Mouse (Mus musculus) MEL (cell line): ENCODE results near the gene Dag1. TPM values are rescaled to one million over a fixed set of nuclear protein-coding genes. Genes with fewer than 3 reads are reported as not detected.

Experiments used
- DNase-seq: peaks from one replicate; pipeline ENCODE4 v3.0.0; 2011; ENCODE audit warnings: low read depth, low spot score
- H3K27ac ChIP-seq: 2 replicates; pipeline ENCODE4 v1.5.1; 2012; ENCODE audit warnings: low read depth, mild to moderate bottlenecking, control low read depth, low read length, moderate library complexity; ENCODE audit not compliant: control insufficient read depth
- H3K27me3 ChIP-seq, 2 experiments: fragments of 150-350 bp in 1 of 2; sonication (generic) in 1 of 2; 2 replicates each; pipeline ENCODE4 v1.6.1; 2012; ENCODE audit warnings: low read length in 2 of 2, mild to moderate bottlenecking in 2 of 2, improper control_type of control experiment in 1 of 2, moderate library complexity in 1 of 2; ENCODE audit not compliant: insufficient read depth in 2 of 2, control insufficient read depth in 1 of 2
- H3K36me3 ChIP-seq, 2 experiments: 2 replicates each; pipeline ENCODE4 v1.6.1; 2012 to 2014; ENCODE audit warnings: low read length in 2 of 2, improper control_type of control experiment in 1 of 2, inconsistent platforms in 1 of 2, mild to moderate bottlenecking in 1 of 2; ENCODE audit not compliant: insufficient read depth in 2 of 2, control insufficient read depth in 1 of 2
- H3K4me1 ChIP-seq, 2 experiments: fragments of 150-350 bp in 1 of 2; sonication (generic) in 1 of 2; 2 replicates each; pipeline ENCODE4 v1.6.1; 2012; ENCODE audit warnings: low read length in 2 of 2, improper control_type of control experiment in 1 of 2, mild to moderate bottlenecking in 1 of 2; ENCODE audit not compliant: insufficient read depth in 2 of 2, control insufficient read depth in 1 of 2
- H3K4me3 ChIP-seq, 2 experiments: fragments of 150-350 bp in 1 of 2; sonication (generic) in 1 of 2; 2 replicates each; pipeline ENCODE4 v1.5.1; 2012; ENCODE audit warnings: low read depth in 2 of 2, low read length in 2 of 2, mild to moderate bottlenecking in 2 of 2, moderate library complexity in 2 of 2, control low read depth in 1 of 2, improper control_type of control experiment in 1 of 2; ENCODE audit not compliant: control insufficient read depth in 1 of 2, insufficient read depth in 1 of 2
- H3K79me2 ChIP-seq: 2 replicates; pipeline ENCODE4 v1.6.1; 2012; ENCODE audit warnings: mild to moderate bottlenecking, low read length, moderate library complexity; ENCODE audit not compliant: control insufficient read depth, poor library complexity, insufficient read depth
- H3K9ac ChIP-seq: 2 replicates; pipeline ENCODE4 v1.6.1; 2012; ENCODE audit warnings: low read depth, mild to moderate bottlenecking, control low read depth, low read length, moderate library complexity; ENCODE audit not compliant: control insufficient read depth, poor library complexity, severe bottlenecking
- H3K9me3 ChIP-seq: fragments of 150-350 bp; sonication (generic); replicated peaks from 2 replicates; pipeline ENCODE4 v1.6.1; 2012; ENCODE audit warnings: mild to moderate bottlenecking, low read length, improper control_type of control experiment, moderate library complexity; ENCODE audit not compliant: insufficient read depth
- CHD2 ChIP-seq: IDR thresholded peaks from 2 replicates; pipeline ENCODE4 v1.6.1; 2011; ENCODE audit warnings: low read length, improper control_type of control experiment
- E2F4 ChIP-seq: IDR thresholded peaks from 2 replicates; pipeline ENCODE4 v1.6.1; 2011; ENCODE audit warnings: low read depth, low read length, improper control_type of control experiment, borderline replicate concordance
- GABPA ChIP-seq: IDR thresholded peaks from 2 replicates; pipeline ENCODE4 v1.6.1; 2012; ENCODE audit warnings: low read depth, mild to moderate bottlenecking, inconsistent platforms, low read length, improper control_type of control experiment, moderate library complexity
- GATA1 ChIP-seq: IDR thresholded peaks from 2 replicates; pipeline ENCODE4 v1.6.1; 2011; ENCODE audit warnings: low read depth, low read length, improper control_type of control experiment
- HCFC1 ChIP-seq: IDR thresholded peaks from 2 replicates; pipeline ENCODE4 v1.6.1; 2012; ENCODE audit warnings: low read depth, mild to moderate bottlenecking, inconsistent platforms, low read length, improper control_type of control experiment, moderate library complexity
- JUND ChIP-seq: IDR thresholded peaks from 2 replicates; pipeline ENCODE4 v1.6.1; 2011; ENCODE audit warnings: low read depth, mild to moderate bottlenecking, improper control_type of control experiment, low read length
- KAT2A ChIP-seq: conservative IDR thresholded peaks from 2 replicates; pipeline ENCODE4 v1.6.1; 2012; ENCODE audit warnings: low read depth, low read length, improper control_type of control experiment, inconsistent platforms
- MAFK ChIP-seq: IDR thresholded peaks from 2 replicates; pipeline ENCODE4 v1.6.1; 2011; ENCODE audit warnings: low read depth, mild to moderate bottlenecking, low read length, improper control_type of control experiment, borderline replicate concordance
- MAX ChIP-seq: IDR thresholded peaks from 2 replicates; pipeline ENCODE4 v1.6.1; 2011; ENCODE audit warnings: low read length, improper control_type of control experiment
- MAZ ChIP-seq: IDR thresholded peaks from 2 replicates; pipeline ENCODE4 v1.6.1; 2012; ENCODE audit warnings: low read depth, mild to moderate bottlenecking, inconsistent platforms, low read length, improper control_type of control experiment
- MEF2A ChIP-seq: IDR thresholded peaks from 2 replicates; pipeline ENCODE4 v1.6.1; 2014; ENCODE audit warnings: low read depth, mild to moderate bottlenecking, inconsistent platforms, low read length, improper control_type of control experiment; ENCODE audit not compliant: poor library complexity, insufficient replicate concordance, severe bottlenecking; ENCODE audit errors: extremely low read depth
- MXI1 ChIP-seq: IDR thresholded peaks from 2 replicates; pipeline ENCODE4 v1.6.1; 2011; ENCODE audit warnings: mild to moderate bottlenecking, low read depth, low read length, improper control_type of control experiment
- MYB ChIP-seq: IDR thresholded peaks from 2 replicates; pipeline ENCODE4 v1.6.1; 2011; ENCODE audit warnings: mild to moderate bottlenecking, low read depth, low read length, improper control_type of control experiment
- MYC ChIP-seq: IDR thresholded peaks from 2 replicates; pipeline ENCODE4 v1.6.1; 2011; ENCODE audit warnings: low read depth, mild to moderate bottlenecking, low read length, improper control_type of control experiment, moderate library complexity
- NELFE ChIP-seq: IDR thresholded peaks from 2 replicates; pipeline ENCODE4 v1.6.1; 2011; ENCODE audit warnings: low read depth, low read length, improper control_type of control experiment
- POLR2AphosphoS5 ChIP-seq: IDR thresholded peaks from 2 replicates; pipeline ENCODE4 v1.6.1; 2012; ENCODE audit warnings: low read depth, borderline replicate concordance, mild to moderate bottlenecking, inconsistent platforms, low read length, moderate library complexity, mixed read lengths
- RCOR1 ChIP-seq: IDR thresholded peaks from 2 replicates; pipeline ENCODE4 v1.6.1; 2012; ENCODE audit warnings: low read depth, mild to moderate bottlenecking, inconsistent platforms, low read length, improper control_type of control experiment
- SMC3 ChIP-seq: IDR thresholded peaks from 2 replicates; pipeline ENCODE4 v1.6.1; 2011; ENCODE audit warnings: low read depth, low read length, improper control_type of control experiment
- TCF12 ChIP-seq: IDR thresholded peaks from 2 replicates; pipeline ENCODE4 v1.6.1; 2014; ENCODE audit warnings: low read depth, mild to moderate bottlenecking, inconsistent platforms, low read length, improper control_type of control experiment, moderate library complexity
- UBTF ChIP-seq: IDR thresholded peaks from 2 replicates; pipeline ENCODE4 v1.6.1; 2012; ENCODE audit warnings: low read depth, mild to moderate bottlenecking, inconsistent platforms, low read length, improper control_type of control experiment, moderate library complexity, borderline replicate concordance; ENCODE audit not compliant: insufficient read depth
- USF1 ChIP-seq: IDR thresholded peaks from 2 replicates; pipeline ENCODE4 v1.6.1; 2014; ENCODE audit warnings: low read depth, mild to moderate bottlenecking, inconsistent platforms, low read length, improper control_type of control experiment, moderate library complexity
- USF2 ChIP-seq, 2 experiments: IDR thresholded peaks; 2 replicates each; pipeline ENCODE4 v1.6.1; 2011 to 2012; ENCODE audit warnings: improper control_type of control experiment in 2 of 2, low read length in 2 of 2, borderline replicate concordance in 1 of 2, inconsistent platforms in 1 of 2, low read depth in 1 of 2, mild to moderate bottlenecking in 1 of 2; ENCODE audit not compliant: insufficient read depth in 1 of 2
- ZC3H11A ChIP-seq: IDR thresholded peaks from 2 replicates; pipeline ENCODE4 v1.6.1; 2012; ENCODE audit warnings: low read depth, mild to moderate bottlenecking, inconsistent platforms, low read length, improper control_type of control experiment
- ZKSCAN1 ChIP-seq: IDR thresholded peaks from 2 replicates; pipeline ENCODE4 v1.6.1; 2012; ENCODE audit warnings: low read depth, mild to moderate bottlenecking, inconsistent platforms, low read length, improper control_type of control experiment, moderate library complexity
- ZMIZ1 ChIP-seq: IDR thresholded peaks from 2 replicates; pipeline ENCODE4 v1.6.1; 2012; ENCODE audit warnings: low read depth, mild to moderate bottlenecking, inconsistent platforms, low read length, improper control_type of control experiment, moderate library complexity
- ZNF384 ChIP-seq: IDR thresholded peaks from 2 replicates; pipeline ENCODE4 v1.6.1; 2012; ENCODE audit warnings: low read depth, mild to moderate bottlenecking, inconsistent platforms, low read length, improper control_type of control experiment
- polyA plus RNA-seq, 2 experiments: library from polyadenylated mRNA; stranded (reverse) in 1 of 2; unstranded in 1 of 2; fragments of >175 nt in 1 of 2; fragments of >200 nt in 1 of 2; gene quantifications; 2 replicates each; pipeline versions ENCODE4 v1.2.1 to v1.2.4; 2012; ENCODE audit warnings: low replicate concordance in 2 of 2, low read depth in 1 of 2; ENCODE audit not compliant: insufficient read length in 2 of 2, insufficient read depth in 1 of 2, missing spikeins in 1 of 2
- total RNA-seq: library from RNA; depleted of rRNA; stranded (reverse); fragments of 300-350 nt; gene quantifications from 2 replicates; pipeline ENCODE4 v1.2.3, GENCODE M21; 2012

The Dag1 gene
- total and polyA plus RNA-seq, 3 experiments, result 7.8 to 27.6 TPM; not detected in 1

DNA sequence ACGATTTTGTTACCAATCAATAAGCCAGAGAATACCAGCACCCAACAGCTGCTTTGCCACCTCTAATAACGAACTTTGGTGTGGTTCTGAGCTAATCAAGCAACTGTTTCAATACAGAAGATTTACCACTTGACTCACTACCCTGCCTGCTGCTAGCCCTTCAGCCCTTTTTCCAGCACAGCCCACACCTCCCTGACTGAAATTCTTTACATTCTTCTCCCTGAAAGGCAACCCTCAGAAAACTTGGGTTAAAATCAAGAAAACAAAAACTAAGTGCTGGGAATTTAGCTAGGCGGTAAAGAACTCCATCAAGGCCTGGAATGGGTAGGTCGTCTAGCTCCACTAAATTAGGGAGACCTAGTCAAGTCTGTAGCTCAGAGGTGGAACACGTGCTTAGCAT lies 23.8 kb downstream of the Dag1 start:
- Histone ChIP-seq H3K27ac (no peak overlapping the region), H3K27me3 (no peaks in the 10 kb centered on the region), H3K4me1 (peaks cover 5 to 7% of the 10 kb centered on the region in 2 experiments), H3K9ac (no peak overlapping the region)
- TF ChIP-seq MAFK (no peak), MXI1 (no peak), MYC (no peak), ZC3H11A (no peak), JUND (no peak), MAX (no peak), ZKSCAN1 (no peak), CHD2 (no peak), TCF12 (no peak), USF1 (no peak), GATA1 (no peak), GABPA (no peak), ZMIZ1 (no peak), KAT2A (no peak), MYB (no peak), RCOR1 (no peak), POLR2AphosphoS5 (no peak), HCFC1 (no peak), USF2 (IDR thresholded peaks at IDR 0.05; ENCODE audit: borderline replicate concordance in 1 of 2, insufficient read depth in 1 of 2, low read depth in 1 of 2, low read length in 2 of 2) (no peak), E2F4 (no peak)
- TF ChIP-seq, all 39 proteins: peak for 0
- no peak for DNase-seq
- no peaks in the 10 kb centered on the region for H3K79me2 ChIP-seq
- H3K36me3 ChIP-seq, result peaks cover 0 to 8% of the 10 kb centered on the region in 2 experiments; a peak in 2 of 4 replicates
- H3K9me3 ChIP-seq, result no peaks in the 10 kb centered on the region
- no peak overlapping the region for H3K4me3 ChIP-seq

DNA sequence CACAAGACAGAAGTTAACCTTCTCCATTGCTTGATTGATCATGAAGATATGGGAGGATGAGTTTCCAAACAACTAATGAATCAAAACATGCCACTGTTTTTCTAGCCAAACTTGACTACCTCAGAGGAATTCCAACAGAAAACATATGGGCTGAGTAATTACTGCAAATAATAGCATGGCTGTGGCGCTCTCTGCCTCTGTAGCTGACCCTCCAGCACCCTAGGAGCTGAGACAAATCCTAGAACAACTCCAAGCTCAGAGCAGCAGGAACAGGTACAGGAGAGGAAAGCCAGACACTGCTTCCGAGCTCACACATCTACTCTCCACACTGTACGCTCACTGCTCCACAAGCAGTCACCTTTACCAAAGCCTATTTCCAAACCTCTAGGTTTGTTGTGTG lies 24.9 kb downstream of the Dag1 start:
- Histone ChIP-seq H3K4me3 (no peak overlapping the region), H3K27me3 (no peaks in the 10 kb centered on the region), H3K36me3 (no peaks in the 10 kb centered on the region), H3K9ac (no peak overlapping the region), H3K9me3 (no peaks in the 10 kb centered on the region), H3K79me2 (no peaks in the 10 kb centered on the region), H3K4me1 (no peaks in the 10 kb centered on the region), H3K27ac (no peak overlapping the region)
- DNase-seq, result no peak
- TF ChIP-seq USF1 (no peak), HCFC1 (no peak), NELFE (no peak), CHD2 (no peak), MAZ (no peak), ZNF384 (no peak), SMC3 (no peak), MXI1 (no peak), KAT2A (no peak), UBTF (no peak), RCOR1 (no peak), GATA1 (no peak), MEF2A (no peak)
